Mouse (Mus musculus) urinary bladder, adult 2 months (tissue): ENCODE results near the gene Phc2. TPM values are rescaled to one million over a fixed set of nuclear protein-coding genes. Genes with fewer than 3 reads are reported as not detected.

Source experiments
- DNase-seq: peaks from one replicate; pipeline ENCODE4 v3.0.0; 2022; ENCODE audit warnings: low spot score
- polyA plus RNA-seq: library from polyadenylated mRNA; depleted of rRNA; stranded (reverse); fragments of >200 nt; gene quantifications from 2 replicates; pipeline ENCODE4 v1.2.3, GENCODE M21; 2012

The Phc2 gene
- polyA plus RNA-seq, 1 experiment, result 68.5 TPM

DNA sequence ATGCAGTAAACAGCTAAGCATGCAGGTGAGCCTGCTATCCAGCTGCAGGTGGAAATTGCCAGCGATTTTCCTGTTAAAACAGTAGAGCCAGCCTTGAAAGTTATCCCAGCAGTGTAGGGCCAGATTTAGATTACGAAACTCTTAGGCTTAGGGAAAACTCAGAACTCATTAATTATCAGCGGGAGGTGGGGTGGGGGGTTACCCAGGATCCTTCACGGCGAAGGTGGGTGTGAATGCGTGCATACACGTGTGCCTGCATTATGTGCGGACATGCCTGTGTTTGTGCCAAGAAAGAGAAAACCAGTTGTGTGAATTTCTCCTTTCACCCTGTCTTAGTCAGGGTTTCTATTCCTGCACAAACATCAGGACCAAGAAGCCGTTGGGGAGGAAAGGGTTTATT, 62.2 kb downstream of the Phc2 start:
- DNase-seq, result no peak

DNA sequence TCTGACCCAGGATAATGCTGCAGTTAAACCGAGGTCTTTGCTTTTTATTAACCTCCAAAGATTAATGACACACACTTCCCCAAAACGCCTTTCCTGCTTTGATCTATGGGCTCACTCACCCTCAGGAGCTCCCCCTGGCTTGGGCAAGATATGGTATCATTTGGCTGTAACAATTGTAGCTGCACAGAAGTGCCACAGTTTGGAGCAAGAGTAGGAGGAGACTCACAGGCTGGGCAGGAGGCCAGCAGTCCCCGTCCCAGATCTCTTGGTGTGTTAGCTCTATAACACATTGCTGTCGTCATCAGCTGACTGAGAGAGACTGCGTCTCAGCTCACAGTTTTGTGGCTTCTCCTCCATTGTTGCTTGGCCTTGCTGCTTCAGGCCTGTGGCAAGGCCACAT, 65.6 kb downstream of the Phc2 start:
- DNase-seq, result no peak

DNA sequence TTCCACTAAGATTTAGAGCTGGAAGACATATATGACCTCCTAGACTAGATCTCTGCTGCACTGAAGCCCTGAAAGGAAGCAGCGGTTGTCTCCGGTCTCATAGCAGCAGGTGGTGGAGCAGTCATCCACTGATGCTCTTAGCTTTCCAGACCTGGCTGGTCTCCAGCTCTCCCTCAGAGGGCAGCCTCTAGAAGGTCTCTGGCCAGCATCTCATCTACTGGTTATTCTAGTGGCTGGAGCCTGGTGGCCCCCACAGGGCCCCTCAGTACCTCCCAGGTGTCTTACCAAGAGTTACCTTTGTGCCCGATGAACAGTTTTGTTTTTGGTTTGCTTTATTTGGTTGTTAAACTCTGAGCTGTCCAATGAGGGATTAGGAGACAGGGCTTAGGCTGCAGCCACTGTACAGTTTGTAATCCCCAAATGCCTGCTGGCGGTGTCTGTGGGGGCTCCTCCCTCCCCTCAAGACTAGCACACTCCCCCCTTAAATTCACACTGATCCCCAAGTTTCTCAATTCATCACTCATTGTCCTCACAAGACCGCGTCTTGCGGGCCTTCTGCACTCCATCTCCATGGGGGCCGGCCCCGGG, 66.7 kb downstream of the Phc2 start:
- no peak for DNase-seq

DNA sequence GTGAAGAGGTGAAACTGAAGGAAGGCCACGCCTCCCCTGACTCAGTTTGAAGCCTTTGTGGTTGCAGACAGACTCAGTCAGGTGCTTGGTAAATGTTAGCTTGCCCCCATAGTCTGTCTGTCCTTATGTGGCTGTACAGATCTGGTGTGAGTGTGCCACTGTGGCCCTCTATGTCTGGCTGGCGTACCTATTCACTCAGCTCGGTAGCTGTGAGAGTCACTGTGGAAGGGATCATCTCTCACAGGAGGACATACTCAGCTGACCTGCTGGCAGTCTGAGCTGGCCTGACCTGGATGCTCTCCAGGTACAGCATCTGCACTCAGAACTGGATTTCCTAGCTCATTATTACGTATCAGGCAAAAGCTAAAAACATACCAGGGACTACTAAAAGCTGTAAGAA, 67.3 kb downstream of the Phc2 start:
- no peak for DNase-seq

DNA sequence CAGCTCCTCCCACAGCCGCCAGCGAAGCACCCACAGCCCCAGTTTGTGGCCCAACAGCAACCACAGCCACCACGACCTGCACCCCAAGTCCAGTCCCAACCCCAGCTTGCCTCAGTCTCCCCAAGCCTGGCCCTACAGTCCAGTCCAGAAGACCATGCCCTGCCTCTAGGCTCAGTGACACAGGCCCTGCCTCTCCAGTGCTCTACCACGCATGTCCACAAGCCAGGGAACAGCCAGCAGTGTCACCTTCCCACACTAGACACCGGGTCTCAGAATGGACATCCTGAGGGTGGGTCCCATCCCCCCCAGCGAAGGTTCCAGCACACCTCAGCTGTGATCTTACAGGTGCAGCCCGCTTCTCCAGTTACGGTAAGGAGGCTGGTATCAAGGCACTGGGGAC, 68.4 kb downstream of the Phc2 start:
- no peak for DNase-seq

DNA sequence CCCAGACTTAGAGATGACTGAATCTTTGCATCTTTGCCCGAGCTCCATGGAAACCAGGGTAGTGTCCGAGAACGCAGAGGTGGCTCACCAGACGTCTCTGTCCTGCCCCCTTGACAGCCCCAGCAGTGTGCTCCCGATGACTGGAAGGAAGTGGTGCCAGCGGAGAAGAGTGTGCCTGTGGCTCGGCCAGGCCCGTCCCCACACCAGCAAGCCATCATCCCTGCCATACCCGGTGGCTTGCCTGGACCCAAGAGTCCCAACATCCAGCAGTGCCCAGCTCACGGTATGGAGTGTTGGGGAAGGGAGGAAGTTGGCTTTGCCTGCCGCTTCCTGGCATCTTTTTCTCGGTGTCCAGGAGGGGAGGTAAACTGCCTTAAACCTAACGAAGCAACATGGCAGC, 68.9 kb downstream of the Phc2 start:
- DNase-seq, result no peak

DNA sequence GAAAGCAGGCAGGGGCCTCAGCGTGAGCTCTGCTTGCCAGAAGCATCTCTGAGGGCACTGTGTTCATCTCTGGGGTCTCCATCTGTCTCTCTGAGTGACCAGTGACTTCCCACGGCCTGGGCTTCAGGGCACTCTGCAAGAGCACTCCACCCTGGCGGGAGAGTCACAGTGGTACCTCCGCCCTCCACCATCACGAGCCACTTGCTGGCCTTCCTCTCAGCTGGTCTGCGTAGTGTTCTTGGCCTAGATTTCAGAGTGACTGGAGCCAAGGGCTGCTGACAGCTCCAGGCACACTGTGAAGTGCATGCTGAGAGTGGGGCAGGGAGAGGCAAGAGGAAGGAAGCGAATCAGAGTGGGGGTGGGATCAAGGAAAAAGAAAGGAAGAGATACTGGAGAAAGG, 69.6 kb downstream of the Phc2 start:
- no peak for DNase-seq

DNA sequence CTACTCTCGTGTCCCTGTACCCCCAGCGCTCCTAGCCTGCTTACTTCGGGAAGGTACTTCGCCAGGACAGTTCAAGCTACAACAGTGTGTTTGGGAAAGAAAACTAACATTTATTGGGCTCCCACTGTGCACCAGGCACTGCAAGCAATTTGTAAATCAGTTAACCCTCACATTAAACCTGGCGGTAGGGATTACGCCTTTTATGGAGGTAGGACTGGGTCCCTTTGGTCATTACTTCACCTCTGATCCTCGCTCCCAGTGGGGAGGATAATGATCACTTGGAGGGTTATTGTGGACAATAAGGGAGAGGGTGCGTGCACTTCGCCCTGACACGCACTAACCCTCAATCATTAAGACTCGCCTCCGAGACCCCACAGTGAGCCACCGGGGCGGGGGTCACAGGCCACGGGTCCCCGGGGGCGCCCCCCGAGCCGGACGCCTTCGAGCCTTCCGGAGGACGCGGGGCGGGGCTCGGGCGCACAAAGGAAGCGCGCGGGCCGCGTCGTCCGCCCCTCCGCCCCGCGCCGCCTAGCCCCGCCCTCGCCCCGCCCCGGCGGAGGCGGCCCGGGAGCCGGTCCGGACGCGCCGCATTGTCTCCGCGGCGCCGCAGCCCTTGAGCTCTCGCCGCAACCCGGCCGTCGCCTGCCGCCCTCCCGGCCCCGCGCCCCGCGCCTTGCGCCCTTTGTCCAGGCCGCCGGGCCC, 72.7 kb downstream of the Phc2 start:
- peak; percentile 85 for DNase-seq

DNA sequence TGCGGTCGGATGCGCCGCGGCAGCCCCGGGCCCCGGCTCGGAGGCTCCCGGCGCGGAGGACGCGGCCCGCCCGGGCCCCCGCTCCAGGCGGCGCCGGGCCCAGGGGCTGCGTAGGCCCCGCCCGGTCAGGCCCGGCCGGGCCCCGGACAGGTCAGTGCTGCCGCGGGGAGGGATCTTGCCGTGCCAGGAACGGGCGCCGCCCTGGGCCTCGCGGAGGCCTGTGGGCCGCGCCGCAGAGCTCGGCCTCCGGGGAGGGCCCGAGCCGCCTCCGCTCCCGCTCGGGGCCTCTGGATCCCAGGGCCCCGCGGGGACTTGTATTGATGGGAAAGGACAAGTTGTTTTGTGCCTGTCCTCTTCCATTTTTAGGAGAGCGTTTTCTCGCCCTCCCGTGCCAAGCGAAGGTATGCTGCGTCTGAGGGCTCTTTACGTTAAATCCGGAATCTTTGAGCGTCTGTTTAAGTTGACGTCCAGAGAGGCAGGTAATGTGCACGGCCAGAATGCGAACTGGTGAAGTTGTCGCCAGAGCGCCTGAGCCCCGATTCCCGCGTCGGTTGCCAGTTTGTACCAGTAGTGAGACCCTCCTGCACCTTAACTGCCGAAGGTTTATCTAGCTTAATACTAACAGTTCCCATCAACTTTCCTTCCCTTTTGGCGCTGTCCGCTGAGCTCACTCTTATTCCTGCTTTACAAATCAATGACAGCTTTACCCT, 73.4 kb downstream of the Phc2 start:
- no peak for DNase-seq

DNA sequence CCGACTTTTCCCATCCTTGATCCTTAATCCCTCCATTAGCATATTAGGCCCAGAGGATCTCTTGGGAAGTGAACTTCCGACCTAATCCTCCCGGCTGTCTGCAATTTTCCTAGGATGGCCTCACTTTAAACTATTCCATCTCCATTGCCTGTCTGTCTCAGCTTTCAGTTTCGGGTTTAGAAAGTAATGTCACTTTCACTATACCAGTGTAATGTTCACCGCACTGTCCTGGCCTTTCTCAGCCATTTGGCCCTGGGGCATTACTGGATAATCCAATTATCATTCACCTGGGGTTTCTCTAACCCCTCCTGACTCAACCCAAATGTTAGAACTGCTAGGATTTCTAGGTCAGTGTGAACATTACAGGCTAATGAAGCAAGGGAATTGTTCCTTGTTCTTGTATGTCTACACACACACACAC, 73.9 kb downstream of the Phc2 start:
- no peak for DNase-seq

DNA sequence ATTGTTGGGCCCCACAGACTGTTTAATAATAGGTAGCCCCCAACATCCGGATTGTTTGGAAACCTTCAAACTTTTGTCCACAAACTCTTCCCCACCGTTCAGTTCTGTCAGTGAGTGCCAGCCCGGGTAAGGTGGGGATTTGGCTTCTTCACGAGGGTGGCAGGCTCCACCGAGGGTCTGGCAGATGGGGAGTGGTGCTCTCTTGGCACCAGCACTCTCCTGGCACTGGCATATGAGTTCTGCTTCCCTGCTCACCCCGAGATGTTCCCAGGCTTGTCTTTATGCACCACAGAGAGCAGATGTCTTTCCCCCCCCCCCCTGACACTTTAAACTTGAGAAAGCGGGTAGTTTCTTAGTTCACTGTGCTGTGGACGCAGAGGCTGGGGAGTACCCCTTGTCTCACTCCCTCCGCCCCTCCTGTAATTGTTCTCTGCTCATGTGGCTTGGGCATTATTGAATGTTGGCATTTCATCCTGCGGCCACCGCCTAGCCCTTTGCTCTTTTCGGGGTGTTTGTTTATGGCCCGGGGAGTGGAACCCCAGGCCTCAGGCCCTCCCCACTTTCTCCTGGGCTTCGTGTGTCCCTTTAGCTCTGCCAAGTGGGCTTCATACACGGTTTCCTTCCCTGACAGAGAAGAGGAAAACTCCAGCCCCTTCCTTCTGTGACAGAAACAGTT, 74.7 kb downstream of the Phc2 start:
- no peak for DNase-seq

DNA sequence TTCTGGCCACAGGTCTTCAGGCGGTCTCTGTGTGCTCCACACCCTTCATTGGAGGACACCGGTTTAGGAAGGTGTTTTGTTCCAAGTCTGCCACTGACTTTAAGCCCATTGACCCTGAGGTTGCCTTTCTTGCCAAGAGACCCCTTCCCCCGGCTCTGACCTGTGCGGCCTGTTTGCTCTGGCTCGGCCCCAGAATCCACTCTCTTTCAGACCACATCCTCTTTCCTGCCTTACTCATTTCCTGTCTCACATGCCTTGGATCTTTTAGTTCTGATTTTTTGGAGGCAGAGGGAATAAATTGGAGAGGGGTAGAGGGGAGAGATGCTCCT, 75.2 kb downstream of the Phc2 start:
- no peak for DNase-seq

DNA sequence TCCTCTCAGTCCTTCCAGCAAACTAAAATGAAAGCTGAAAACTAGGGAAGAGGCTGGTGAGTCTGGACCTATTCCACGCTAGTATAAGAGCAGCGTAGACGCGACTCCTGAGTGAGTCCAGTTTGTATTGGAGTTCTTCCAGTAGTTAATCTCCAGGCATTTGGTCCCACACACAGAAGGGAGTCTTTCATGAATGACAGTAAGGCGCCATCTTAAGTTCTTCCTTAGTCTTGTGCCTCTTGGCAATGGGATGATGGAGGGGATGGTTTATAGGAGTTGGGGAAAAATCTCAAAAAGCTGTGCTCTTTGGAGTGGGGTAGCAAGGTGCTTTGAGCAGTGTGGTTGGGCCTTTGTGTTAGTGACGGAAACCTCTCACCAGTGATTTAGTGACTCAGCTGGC, 75.8 kb downstream of the Phc2 start:
- DNase-seq, result no peak

DNA sequence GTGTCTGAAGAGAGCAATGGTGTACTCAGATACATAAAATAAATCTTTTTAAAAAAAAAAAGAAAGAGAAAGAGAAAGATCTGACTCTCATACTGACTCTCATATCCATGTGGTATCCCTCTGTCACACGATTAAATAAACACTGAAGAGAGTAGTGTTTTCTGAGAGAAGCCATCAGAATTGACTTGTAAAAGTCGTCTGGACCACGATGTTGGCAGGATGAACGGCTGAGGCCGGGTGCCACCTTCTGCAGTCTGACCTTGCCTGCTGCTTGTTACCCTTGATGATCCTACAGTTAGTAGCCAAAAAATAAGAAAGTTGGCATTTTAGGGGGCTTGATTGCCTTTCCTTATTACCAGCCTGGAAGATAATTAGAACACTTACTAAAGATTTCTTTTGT, 78.3 kb downstream of the Phc2 start:
- DNase-seq, result no peak

DNA sequence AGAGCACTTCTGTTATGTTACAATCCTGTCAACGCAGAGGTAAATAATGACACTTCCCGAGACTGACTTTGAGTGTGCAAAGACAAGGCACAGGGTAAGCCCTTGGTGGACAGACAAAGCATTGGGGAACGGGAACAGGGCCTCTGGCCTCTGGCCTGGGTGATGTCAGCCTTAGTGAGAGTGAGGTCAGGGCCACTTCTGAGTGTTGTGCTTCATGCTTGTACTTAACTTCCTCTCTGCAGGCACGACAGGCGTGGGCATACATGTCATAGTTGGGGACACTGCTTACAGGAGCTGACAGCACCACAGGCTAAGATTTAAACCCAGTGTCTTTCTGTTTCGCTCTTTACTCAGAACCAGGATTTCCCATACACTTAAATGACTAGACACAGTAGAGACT, 79.0 kb downstream of the Phc2 start:
- DNase-seq, result no peak

DNA sequence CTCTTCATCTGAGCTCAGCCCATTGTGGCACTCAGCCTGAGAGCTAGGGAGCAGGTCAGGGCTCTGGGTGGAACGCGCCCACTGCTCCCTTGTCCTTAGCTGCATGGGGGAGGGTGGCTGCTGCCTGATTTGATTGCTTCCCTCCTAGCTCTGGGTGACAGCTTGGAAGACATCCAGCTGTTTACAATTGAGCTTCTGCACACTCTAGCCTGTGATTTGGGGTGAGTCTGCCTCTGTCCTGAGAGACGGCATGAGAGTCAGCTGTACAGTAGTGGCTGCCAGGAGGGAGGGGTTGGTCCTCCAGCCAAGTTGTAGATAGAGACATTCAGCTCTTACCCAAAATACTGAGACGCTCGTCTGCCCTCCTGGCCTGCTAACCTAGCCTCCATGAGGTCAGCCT, 79.7 kb downstream of the Phc2 start:
- DNase-seq, result no peak

DNA sequence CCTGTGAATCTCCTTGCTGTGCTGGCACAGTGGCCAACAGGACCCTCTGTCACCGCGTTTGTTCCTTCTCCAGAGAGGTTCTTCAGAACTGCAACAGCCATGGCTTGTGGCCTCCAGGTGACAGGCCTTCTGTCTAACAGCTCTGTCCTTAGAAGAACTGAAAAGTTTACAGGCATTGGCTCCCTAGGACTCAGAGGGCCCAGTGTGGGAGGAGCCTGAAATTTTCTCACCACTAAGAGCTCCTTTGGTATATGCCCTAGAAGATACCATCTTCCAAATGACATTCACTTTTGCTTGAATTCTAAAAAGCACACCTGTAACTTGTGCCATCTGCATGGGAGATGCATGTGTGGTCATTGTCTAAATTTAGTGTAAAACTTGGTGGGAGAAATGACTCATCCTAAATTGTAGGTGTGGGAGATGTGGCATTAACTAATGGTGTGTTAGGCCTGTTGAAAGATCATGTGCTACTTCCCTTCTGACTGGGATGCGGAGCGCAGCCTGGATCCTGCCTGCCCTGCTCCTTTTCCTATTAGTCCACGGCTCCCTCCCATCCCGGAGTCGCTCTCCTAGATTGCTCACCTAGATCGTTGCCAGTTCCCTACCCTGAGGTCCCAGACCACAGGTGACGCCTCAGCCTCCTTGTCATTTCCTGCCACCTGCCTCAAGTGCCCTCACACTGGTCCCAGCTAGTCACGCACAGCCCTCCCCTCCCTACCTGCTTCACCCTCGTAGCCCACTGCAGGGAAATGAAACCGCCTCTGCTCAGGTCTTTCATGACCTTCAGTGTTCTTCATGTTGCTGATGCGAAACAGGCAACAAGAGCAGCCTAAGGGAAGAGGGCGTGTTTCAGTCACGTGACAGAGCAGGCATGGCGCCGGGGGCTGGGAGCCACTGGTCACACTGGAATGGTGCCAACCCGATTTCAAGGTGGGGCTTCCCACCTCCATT, 80.5 kb downstream of the Phc2 start:
- no peak for DNase-seq

DNA sequence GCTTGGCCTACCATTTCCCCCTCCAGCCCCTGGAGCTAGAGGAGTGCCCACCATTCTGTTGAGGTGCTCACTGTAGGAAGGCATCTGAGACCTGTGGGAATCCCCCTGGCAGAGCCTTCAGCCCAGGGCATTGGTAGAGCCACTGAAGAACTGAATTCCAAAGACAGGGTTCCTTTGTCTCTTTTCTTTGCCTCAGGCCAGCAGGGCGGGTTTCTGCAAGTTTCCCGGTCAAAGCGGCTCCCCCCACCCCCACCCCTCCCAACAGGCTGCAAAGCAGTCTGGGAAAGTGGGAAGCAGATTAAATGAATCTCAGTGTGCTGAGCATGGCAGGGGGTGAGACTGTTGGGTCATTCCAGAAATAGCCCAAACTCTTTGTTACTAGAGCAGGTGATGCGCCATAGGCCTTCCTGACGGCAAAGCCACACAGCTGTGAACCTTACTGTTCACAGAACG, 82.7 kb downstream of the Phc2 start:
- DNase-seq, result no peak

DNA sequence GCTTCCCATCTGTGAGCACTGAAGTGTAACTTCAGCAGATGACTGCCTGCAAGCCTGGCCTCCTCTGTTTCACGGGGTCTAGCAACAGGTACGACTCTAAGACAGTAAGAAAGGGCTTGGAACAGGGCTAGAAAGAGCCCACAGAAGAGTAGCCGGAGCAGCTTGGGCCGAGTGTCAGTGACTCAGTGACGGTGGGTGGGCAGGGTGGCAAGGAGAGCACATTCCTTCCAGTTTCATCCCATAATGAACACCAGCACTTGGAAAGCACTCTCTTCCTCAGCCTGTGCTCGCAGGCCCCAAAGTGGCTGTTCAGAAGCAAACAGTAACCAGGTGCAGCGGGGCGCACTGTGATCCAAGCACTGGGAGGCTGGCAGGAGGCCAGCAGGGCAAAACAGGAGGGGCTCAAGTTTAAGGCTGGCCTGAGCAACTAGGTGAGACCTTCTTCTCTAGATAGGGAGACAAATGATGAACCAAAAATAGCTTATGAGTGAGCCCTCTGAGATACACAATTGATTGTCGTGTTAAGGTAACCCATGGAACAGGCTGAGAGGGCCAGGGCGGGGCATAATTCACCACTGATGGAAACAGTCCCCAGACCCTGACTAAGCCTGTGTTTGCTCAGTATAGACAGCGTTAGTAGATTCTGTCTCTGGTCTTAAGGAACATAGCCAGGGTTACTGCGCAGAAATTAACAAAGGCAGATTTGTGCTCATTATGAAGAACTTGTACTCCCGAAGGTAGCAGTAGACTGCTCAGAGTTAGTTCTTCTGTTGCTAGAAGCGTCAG, 83.5 kb downstream of the Phc2 start:
- DNase-seq, result no peak

DNA sequence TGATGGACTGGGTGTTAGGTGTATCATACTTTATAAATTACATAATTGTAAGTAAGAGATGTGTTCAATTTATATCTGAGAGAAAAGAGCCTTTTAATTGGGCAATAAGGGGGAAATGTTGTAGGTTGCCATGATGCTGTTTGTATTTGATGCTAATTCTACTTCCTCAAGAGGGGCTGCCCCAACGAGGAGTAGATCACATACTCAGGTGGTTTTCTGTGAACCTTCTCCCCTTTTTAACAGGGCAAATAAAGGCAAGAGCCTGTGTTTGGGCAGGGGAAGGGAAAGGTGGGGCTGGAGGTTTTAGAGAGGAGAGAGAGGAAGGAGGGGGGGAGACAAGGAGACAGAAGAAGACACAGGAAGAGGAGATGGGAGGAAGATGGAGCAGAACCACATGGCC, 86.4 kb downstream of the Phc2 start:
- no peak for DNase-seq

DNA sequence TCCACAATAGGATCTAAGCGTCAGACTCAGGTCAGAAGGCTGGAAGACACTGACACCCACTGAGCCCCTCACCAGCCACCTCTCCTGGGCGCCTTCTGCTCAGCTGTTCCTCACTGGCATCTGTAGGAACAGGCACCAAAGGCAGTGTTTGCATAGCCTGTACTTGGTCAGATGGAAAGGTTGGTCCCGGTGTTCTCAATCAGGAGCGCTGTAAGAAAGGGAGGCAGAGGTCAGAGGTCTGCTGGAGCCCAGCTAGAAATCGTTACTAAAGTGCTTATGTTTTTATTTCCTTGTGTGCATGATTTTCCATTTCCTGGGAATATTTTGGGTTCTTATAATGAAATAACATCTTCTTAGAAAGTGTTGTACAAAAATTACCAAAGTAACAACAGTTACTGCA, 87.4 kb downstream of the Phc2 start:
- no peak for DNase-seq
